Mouse (Mus musculus) limb, embryonic 14.5 days (tissue): Measurements from ENCODE around the gene C87436. TPM values are rescaled to one million over a fixed set of nuclear protein-coding genes. Genes with fewer than 3 reads are reported as not detected.

Experiments used
- ATAC-seq: fragments of 200-750 bp; cut with Nextera tagmentation; 2 replicates; pipeline ENCODE4 v1.8.0; 2017; ENCODE audit warnings: low read depth, moderate number of reproducible peaks, moderate TSS enrichment; ENCODE audit not compliant: low FRiP score
- DNase-seq: peaks from one replicate; pipeline ENCODE4 v3.0.0-alpha.2; 2015; ENCODE audit warnings: low spot score
- H3K27ac ChIP-seq: fragments of 300-500 bp; sonication (generic); replicated peaks from 2 replicates; pipeline ENCODE4 v1.5.1; 2014; ENCODE audit warnings: low read depth, mild to moderate bottlenecking, low read length, moderate library complexity, mixed read lengths
- H3K27me3 ChIP-seq: fragments of 300-500 bp; sonication (generic); 2 replicates; pipeline ENCODE4 v1.6.1; 2014; ENCODE audit warnings: low read length, mixed read lengths; ENCODE audit not compliant: control insufficient read depth, insufficient read depth
- H3K36me3 ChIP-seq: fragments of 300-500 bp; sonication (generic); 2 replicates; pipeline ENCODE4 v1.6.1; 2014; ENCODE audit warnings: mild to moderate bottlenecking, low read length, moderate library complexity, mixed read lengths; ENCODE audit not compliant: control insufficient read depth, insufficient read depth
- H3K4me1 ChIP-seq: fragments of 300-500 bp; sonication (generic); 2 replicates; pipeline ENCODE4 v1.6.1; 2014; ENCODE audit warnings: antibody characterized with exemption, low read length, mixed read lengths; ENCODE audit not compliant: control insufficient read depth, insufficient read depth
- H3K4me2 ChIP-seq: fragments of 300-500 bp; sonication (generic); replicated peaks from 2 replicates; pipeline ENCODE4 v1.6.1; 2014; ENCODE audit warnings: low read depth, mild to moderate bottlenecking, low read length, moderate library complexity; ENCODE audit not compliant: severe bottlenecking
- H3K4me3 ChIP-seq: fragments of 300-500 bp; sonication (generic); replicated peaks from 2 replicates; pipeline ENCODE4 v1.5.1; 2014; ENCODE audit warnings: low read length
- H3K9ac ChIP-seq: fragments of 300-500 bp; sonication (generic); 2 replicates; pipeline ENCODE4 v1.6.1; 2014; ENCODE audit warnings: mild to moderate bottlenecking, low read depth, low read length, moderate library complexity; ENCODE audit not compliant: severe bottlenecking
- H3K9me3 ChIP-seq: fragments of 300-500 bp; sonication (generic); 2 replicates; pipeline ENCODE4 v1.6.1; 2016; ENCODE audit warnings: low read length; ENCODE audit not compliant: control insufficient read depth
- POLR2A ChIP-seq: fragments of 200-500 bp; IDR thresholded peaks from 2 replicates; pipeline ENCODE4 v1.8.0; 2012; ENCODE audit warnings: inconsistent platforms, mild to moderate bottlenecking, moderate library complexity, borderline replicate concordance; ENCODE audit not compliant: insufficient read depth, insufficient read length; ENCODE audit errors: extremely low read depth
- WGBS: fragments of 180-500 bp; shearing (Covaris S2); extraction: QIAGEN DNeasy Blood & Tissue Kit; methylation state at CpG from one replicate; pipeline ENCODE4 v1.1.7; 2014; 5-methylcytosine and 5-hydroxymethylcytosine counted together
- polyA plus RNA-seq, 2 experiments: library from polyadenylated mRNA; depleted of rRNA in 1 of 2; stranded (reverse) in 1 of 2; unstranded in 1 of 2; fragments of >200 nt; fragmentation: Nextera tagmentation in 1 of 2; extraction: Ambion mirVana in 1 of 2; gene quantifications; 2 replicates each; pipeline versions ENCODE4 v1.2.1 to v1.2.3; 2012 to 2014

C87436 gene
- polyA plus RNA-seq, 2 experiments = 19.1 to 20.6 TPM

DNA sequence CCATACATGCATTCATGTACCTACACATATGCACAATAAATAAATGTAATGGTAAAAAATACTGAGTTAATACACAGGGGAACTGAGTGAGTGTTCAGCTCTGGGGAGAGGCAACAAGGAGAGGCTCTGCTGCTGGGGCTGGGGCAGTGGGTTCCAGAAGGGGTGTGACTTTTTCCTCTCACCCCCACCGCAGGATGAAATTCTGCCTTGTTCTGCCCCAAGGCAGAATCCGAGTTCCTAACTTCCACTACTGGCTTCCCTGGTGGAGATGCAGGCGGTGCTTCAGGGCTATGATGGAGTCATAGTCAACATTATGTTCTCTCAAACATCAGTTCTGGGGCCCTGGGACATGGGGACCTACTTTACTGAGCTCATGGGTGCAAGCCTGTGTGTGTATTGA is 68.1 kb downstream of the C87436 start:
- no peak overlapping the region for H3K9ac ChIP-seq
- H3K4me3 ChIP-seq = no peak overlapping the region
- ATAC-seq (no peak), DNase-seq (no peak)
- H3K27ac ChIP-seq = no peak overlapping the region
- H3K9me3 ChIP-seq = no peaks in the 10 kb centered on the region
- no peaks in the 10 kb centered on the region for H3K27me3 ChIP-seq
- no peaks in the 10 kb centered on the region for H3K36me3 ChIP-seq
- H3K4me2 ChIP-seq = no peak overlapping the region
- no peaks in the 10 kb centered on the region for H3K4me1 ChIP-seq
- 66% methylated on average over 3 of the region's 3 CpGs for WGBS
- TF ChIP-seq POLR2A = no peak

DNA sequence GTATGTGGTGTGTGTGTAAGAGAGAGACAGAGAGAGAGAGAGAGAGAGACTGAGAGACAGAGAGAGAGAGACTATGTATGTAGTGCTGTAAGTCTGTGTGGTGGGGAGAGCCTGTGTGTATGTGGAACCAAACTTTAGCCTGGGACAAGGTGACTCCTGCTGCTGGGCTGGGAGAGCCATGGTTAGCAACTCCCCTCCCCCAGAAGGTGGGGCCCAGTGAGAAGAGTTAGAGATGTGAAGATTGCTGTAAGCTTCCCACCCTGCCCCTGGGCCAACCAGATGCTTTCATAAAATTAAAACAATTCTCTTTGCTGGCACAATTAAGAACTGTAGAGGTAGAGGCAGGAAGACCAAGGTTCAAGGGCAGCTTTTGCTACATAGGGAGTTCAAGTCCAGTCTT is 68.9 kb downstream of the C87436 start:
- DNase-seq (no peak), ATAC-seq (no peak)
- no peaks in the 10 kb centered on the region for H3K27me3 ChIP-seq
- no peak overlapping the region for H3K4me2 ChIP-seq
- H3K4me1 ChIP-seq = no peaks in the 10 kb centered on the region
- no peaks in the 10 kb centered on the region for H3K36me3 ChIP-seq
- no peak overlapping the region for H3K9ac ChIP-seq
- H3K27ac ChIP-seq = no peak overlapping the region
- TF ChIP-seq POLR2A = no peak
- no peaks in the 10 kb centered on the region for H3K9me3 ChIP-seq
- no peak overlapping the region for H3K4me3 ChIP-seq

DNA sequence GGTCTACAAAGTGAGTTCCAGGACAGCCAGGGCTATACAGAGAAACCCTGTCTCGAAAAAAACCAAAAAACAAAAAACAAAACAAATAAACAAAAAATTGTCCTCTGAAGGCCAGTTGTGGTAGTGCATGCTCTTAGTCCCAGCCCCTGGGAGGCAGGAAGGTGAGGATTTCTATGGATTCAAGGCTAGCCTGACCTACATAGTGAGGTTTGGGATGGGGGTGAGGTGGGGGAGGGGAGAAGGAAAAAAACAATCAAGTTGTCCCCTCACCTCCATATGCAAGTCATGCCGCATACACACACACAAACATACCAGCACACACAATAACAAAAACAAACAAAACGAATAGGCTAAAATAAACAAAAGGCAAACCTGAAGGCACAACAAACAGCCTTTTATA is 70.6 kb downstream of the C87436 start:
- H3K27ac ChIP-seq = no peak overlapping the region
- DNase-seq (no peak), ATAC-seq (no peak)
- no peaks in the 10 kb centered on the region for H3K36me3 ChIP-seq
- no peak overlapping the region for H3K4me3 ChIP-seq
- no peak overlapping the region for H3K4me2 ChIP-seq
- WGBS = 75% methylated on average over 3 of the region's 3 CpGs
- no peaks in the 10 kb centered on the region for H3K27me3 ChIP-seq
- H3K4me1 ChIP-seq = no peaks in the 10 kb centered on the region
- TF ChIP-seq POLR2A = no peak
- no peak overlapping the region for H3K9ac ChIP-seq
- no peaks in the 10 kb centered on the region for H3K9me3 ChIP-seq

DNA sequence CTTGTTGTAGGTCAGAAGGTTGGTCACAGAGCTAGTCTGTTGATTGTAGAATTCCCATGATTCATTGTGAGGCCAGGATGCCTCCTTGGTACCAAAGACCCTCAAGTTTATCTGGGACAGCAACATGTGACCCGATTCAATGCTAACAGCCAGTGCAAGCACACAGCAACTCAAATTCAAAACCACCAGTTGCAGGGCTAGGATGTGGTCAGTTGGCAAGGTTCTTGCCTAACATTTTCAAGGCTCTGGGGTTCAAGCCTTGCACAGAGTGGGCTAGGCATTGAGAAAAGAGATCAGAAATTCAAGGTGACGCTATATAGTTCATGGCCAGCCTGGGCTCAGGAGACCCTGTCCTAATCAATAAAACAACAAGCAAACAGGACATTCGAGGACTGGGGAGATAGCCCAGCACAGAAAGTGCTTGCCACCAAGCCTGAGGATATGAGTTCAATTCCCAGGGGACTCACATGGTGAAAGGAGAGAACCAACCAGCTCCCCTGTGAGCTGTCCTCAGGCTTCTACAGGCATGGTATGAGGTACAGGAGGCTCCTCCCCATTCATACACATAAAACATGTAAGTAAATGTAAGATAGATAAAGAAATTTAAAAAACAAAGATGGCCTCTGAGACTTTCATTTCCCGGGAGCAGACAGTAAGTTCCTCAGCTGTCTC is 71.2 kb downstream of the C87436 start:
- H3K27ac ChIP-seq = no peak overlapping the region
- TF ChIP-seq POLR2A = no peak
- H3K27me3 ChIP-seq = no peaks in the 10 kb centered on the region
- no peak for DNase-seq
- H3K4me3 ChIP-seq = no peak overlapping the region
- WGBS = 74% methylated on average over 4 of the region's 4 CpGs
- no peak overlapping the region for H3K9ac ChIP-seq
- no peaks in the 10 kb centered on the region for H3K9me3 ChIP-seq
- H3K4me2 ChIP-seq = no peak overlapping the region
- H3K4me1 ChIP-seq = no peaks in the 10 kb centered on the region
- ATAC-seq = no peak
- no peaks in the 10 kb centered on the region for H3K36me3 ChIP-seq

DNA sequence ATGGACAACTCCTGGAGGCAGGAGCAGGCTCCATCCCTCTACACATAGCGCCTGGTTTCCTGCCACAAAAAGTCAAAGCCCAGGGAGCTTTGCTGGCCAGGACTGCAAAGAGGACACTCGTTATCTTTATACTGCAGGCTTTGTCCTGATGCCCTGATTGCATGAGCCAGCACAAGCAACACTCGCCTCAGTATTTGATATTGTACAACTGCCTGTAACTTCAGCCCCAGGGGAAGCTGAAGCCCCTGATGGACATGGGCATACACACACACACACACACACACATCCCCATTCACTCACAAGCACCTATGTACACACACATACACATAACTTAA is 71.7 kb downstream of the C87436 start:
- Histone ChIP-seq H3K27me3 (no peaks in the 10 kb centered on the region), H3K9me3 (no peaks in the 10 kb centered on the region), H3K9ac (no peak overlapping the region), H3K36me3 (no peaks in the 10 kb centered on the region), H3K4me3 (no peak overlapping the region), H3K27ac (no peak overlapping the region), H3K4me1 (no peaks in the 10 kb centered on the region), H3K4me2 (no peak overlapping the region)
- no peak for TF ChIP-seq POLR2A
- ATAC-seq (no peak), DNase-seq (no peak)
- WGBS = 63% methylated on average over 3 of the region's 3 CpGs

DNA sequence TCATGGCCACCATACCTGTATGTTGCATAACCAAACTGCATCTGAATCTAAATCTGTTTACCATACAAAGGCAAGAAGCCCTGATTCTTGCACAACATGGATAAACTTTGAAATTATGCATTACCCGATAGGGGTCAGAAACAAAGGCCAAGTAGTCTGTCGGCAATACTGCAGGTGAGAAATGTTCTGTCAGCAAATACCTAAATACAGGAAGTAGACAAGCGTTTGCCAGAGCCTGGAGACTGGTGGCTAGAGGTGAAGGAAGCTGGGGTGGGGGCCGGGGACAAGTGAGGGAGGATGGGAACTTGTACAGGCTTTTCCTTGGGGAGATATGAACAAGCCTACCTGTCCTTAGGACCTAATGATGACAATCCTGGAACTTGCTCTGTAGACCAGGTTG is 72.8 kb downstream of the C87436 start:
- H3K36me3 ChIP-seq = no peaks in the 10 kb centered on the region
- no peak for ATAC-seq
- no peak for DNase-seq
- no peaks in the 10 kb centered on the region for H3K27me3 ChIP-seq
- H3K4me2 ChIP-seq = no peak overlapping the region
- H3K9ac ChIP-seq = no peak overlapping the region
- H3K27ac ChIP-seq = no peak overlapping the region
- H3K4me1 ChIP-seq = no peaks in the 10 kb centered on the region
- WGBS = 70% methylated on average over 4 of the region's 4 CpGs
- no peaks in the 10 kb centered on the region for H3K9me3 ChIP-seq
- H3K4me3 ChIP-seq = no peak overlapping the region
- no peak for TF ChIP-seq POLR2A
